Mouse (Mus musculus): ENCODE measurements around the gene Ppp1r3c.
"Not testable (repeated sequence)": the region's sequence is repeated elsewhere in the genome, so short reads cannot be mapped to it uniquely, and the experiment has no call there.

Gene Ppp1r3c

GRCm38 (mm10) chr19:36736537-36736936, at the start of gene Ppp1r3c:
Gene Ppp1r3c (minus strand): TSS chr19:36736653.
- DNase-seq (ENCODE audit: low spot score), result peak; percentile 92

- no peak for DNase-seq (ENCODE audit: low spot score)
Measured at GRCm38 (mm10) chr19:36783179-36783578, 46.7 kb upstream of the Ppp1r3c start.

- no peak for DNase-seq (ENCODE audit: low spot score)
Measured at GRCm38 (mm10) chr19:36782591-36782990, 46.1 kb upstream of the Ppp1r3c start.

- DNase-seq (ENCODE audit: low spot score), result no peak
Measured at GRCm38 (mm10) chr19:36781996-36782395, 45.5 kb upstream of the Ppp1r3c start.

GRCm38 (mm10) chr19:36780375-36780774, 43.9 kb upstream of the Ppp1r3c start:
- DNase-seq (ENCODE audit: low spot score), result no peak

GRCm38 (mm10) chr19:36779765-36780164, 43.3 kb upstream of the Ppp1r3c start:
- no peak for DNase-seq (ENCODE audit: low spot score)

GRCm38 (mm10) chr19:36775531-36775930, 39.1 kb upstream of the Ppp1r3c start:
- no peak for DNase-seq (ENCODE audit: low spot score)

GRCm38 (mm10) chr19:36773716-36774459, 37.4 kb upstream of the Ppp1r3c start:
- no peak for DNase-seq (ENCODE audit: low spot score)

GRCm38 (mm10) chr19:36768084-36768483, 31.6 kb upstream of the Ppp1r3c start:
- DNase-seq (ENCODE audit: low spot score), result no peak

GRCm38 (mm10) chr19:36764451-36764850, 28.0 kb upstream of the Ppp1r3c start:
- no peak for DNase-seq (ENCODE audit: low spot score)

GRCm38 (mm10) chr19:36748996-36749395, 12.5 kb upstream of the Ppp1r3c start:
- no peak for DNase-seq (ENCODE audit: low spot score)

GRCm38 (mm10) chr19:36742331-36742730, 5.9 kb upstream of the Ppp1r3c start:
- peak; percentile 67 for DNase-seq (ENCODE audit: low spot score)

- DNase-seq (ENCODE audit: low spot score), result peak; percentile 87
Measured at GRCm38 (mm10) chr19:36739566-36740211, 3.2 kb upstream of the Ppp1r3c start.

GRCm38 (mm10) chr19:36738009-36738408, 1.6 kb upstream of the Ppp1r3c start:
- no peak for DNase-seq (ENCODE audit: low spot score)

- DNase-seq (ENCODE audit: low spot score), result no peak
Measured at GRCm38 (mm10) chr19:36737087-36737486, 634 bp upstream of the Ppp1r3c start.

GRCm38 (mm10) chr19:36734308-36735038, 2.0 kb downstream of the Ppp1r3c start:
- peak; percentile 70 for DNase-seq (ENCODE audit: low spot score)

GRCm38 (mm10) chr19:36733191-36733943, 3.1 kb downstream of the Ppp1r3c start:
- DNase-seq (ENCODE audit: low spot score), result no peak

- no peak for DNase-seq (ENCODE audit: low spot score)
Measured at GRCm38 (mm10) chr19:36731310-36731709, 5.1 kb downstream of the Ppp1r3c start.

- DNase-seq (ENCODE audit: low spot score), result not testable (repeated sequence)
Measured at GRCm38 (mm10) chr19:36730414-36730813, 6.0 kb downstream of the Ppp1r3c start.

GRCm38 (mm10) chr19:36728741-36729460, 7.6 kb downstream of the Ppp1r3c start:
- DNase-seq (ENCODE audit: low spot score), result no peak

GRCm38 (mm10) chr19:36724970-36725369, 11.5 kb downstream of the Ppp1r3c start:
- no peak for DNase-seq (ENCODE audit: low spot score)
